Mouse (Mus musculus) embryonic fibroblast, embryonic 13.5 days (primary cell): ENCODE measurements at regions not wholly inside any gene's neighbourhood (a gene's known extent, or its start where the extent isn't known, plus 50 kb on each side); places are given as distances from the start of the nearest gene placed in this dataset.

Source experiments
- CTCF ChIP-seq: IDR thresholded peaks from 2 replicates; pipeline ENCODE4 v1.5.1; 2011; ENCODE audit warnings: mild to moderate bottlenecking, control low read depth, low read length, moderate library complexity, borderline replicate concordance; ENCODE audit not compliant: insufficient read depth
- POLR2A ChIP-seq: IDR thresholded peaks from 2 replicates; pipeline ENCODE4 v1.6.1; 2011; ENCODE audit warnings: low read depth, mild to moderate bottlenecking, control low read depth, low read length, moderate library complexity

GRCm38 (mm10) chr10:111576395-111577069, 70.4 kb downstream of the Phlda1 start:
- TF ChIP-seq CTCF (no peak), POLR2A (no peak)
